In the genomic region with DNA sequence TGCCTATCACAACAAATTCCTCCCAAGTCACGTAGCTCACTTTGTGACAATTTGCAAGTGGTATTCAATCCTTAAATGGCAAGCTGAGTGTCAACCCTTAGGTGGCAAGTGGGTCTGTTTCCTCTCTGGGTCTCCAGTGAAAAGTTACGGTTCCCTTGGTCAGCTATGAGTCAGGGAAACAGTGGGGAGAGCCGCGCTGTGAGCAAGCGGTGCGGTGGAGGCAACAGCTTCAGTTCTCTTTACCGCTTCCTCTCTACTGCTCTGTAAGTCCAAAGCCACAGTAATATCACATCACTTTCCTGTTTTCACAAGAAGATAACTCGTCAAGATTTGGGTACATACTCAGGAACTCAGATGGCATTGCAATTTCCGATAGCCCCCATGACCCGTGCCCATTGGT, we compare ENCODE assay signal across 18 mouse cellular contexts. TPM values are rescaled to one million over a fixed set of nuclear protein-coding genes. Genes with fewer than 3 reads are reported as not detected.
A peak's percentile ranks its signal among the peaks of the same experiment; 100 is the strongest.
DNase-seq lines count a peak whose midpoint lies in the region; ATAC-seq and TF ChIP-seq lines count a peak whose summit lies in the region.
"Had no signal": no experiment of that assay in that cellular context is flagged by ENCODE, and none has a peak within 500 bp of the region (broad histone marks: within the 10 kb centered on the region; RNA-seq: fewer than 3 reads in every experiment).

No protein-coding gene starts in this region.

- H3K27me3 ChIP-seq in hindbrain, embryonic 11.5 days (ENCODE audit: control insufficient read depth, insufficient read depth, low read length), result no peaks in the 10 kb centered on the region
- no peaks in the 10 kb centered on the region for H3K27me3 ChIP-seq in hindbrain, embryonic 14.5 days (ENCODE audit: control insufficient read depth, insufficient read depth, low read length)
- H3K27me3 ChIP-seq in thymus, adult 2 months (ENCODE audit: control insufficient read depth, insufficient read depth, low read length), result no peaks in the 10 kb centered on the region
- H3K27me3 ChIP-seq in midbrain, embryonic 16.5 days (ENCODE audit: control insufficient read depth, insufficient read depth, low read depth, low read length), result no peaks in the 10 kb centered on the region
- H3K27me3 ChIP-seq: hindbrain, embryonic 15.5 days; Patski; stomach, embryonic 15.5 days had no signal

- no peak for DNase-seq in hindbrain, embryonic 11.5 days (ENCODE audit: low spot score)
- DNase-seq in hindbrain, embryonic 14.5 days (ENCODE audit: low spot score), result no peak
- no peak for DNase-seq in thymus, adult 2 months
- DNase-seq in thymus, postnatal 36 days, result no peak
- no peak for DNase-seq in ovary, adult 18-20 months (ENCODE audit: low spot score)
- no peak for DNase-seq in gastrocnemius, postnatal 14 days
- DNase-seq: adrenal gland, postnatal 10 days; cerebellum, adult 11-12 months; retina, postnatal 1 day had no signal

- no peak for TF ChIP-seq CTCF in thymus, adult 2 months (IDR thresholded peaks at IDR 0.05; ENCODE audit: borderline replicate concordance, control insufficient read depth, extremely low read depth, insufficient read depth, low read length, poor library complexity)

- peaks cover 3% of the 10 kb centered on the region; the same call in 1 of the 2 replicates for H3K4me1 ChIP-seq in hindbrain, embryonic 11.5 days (replicated peaks; ENCODE audit: control insufficient read depth, insufficient read depth, low read length)
- peaks cover 13% of the 10 kb centered on the region; the same call in 1 of the 2 replicates for H3K4me1 ChIP-seq in hindbrain, embryonic 14.5 days (replicated peaks; ENCODE audit: control insufficient read depth, insufficient read depth, low read length)
- peaks cover 31% of the 10 kb centered on the region for H3K4me1 ChIP-seq in thymus, adult 2 months (replicated peaks; ENCODE audit: control insufficient read depth, insufficient read depth, low read length)
- peaks cover 4% of the 10 kb centered on the region; the same call in 1 of the 2 replicates for H3K4me1 ChIP-seq in midbrain, embryonic 16.5 days (ENCODE audit: control insufficient read depth, insufficient read depth, low read length)

- H3K27ac ChIP-seq in hindbrain, embryonic 11.5 days (ENCODE audit: low read depth, low read length), result no peak overlapping the region
- no peak overlapping the region for H3K27ac ChIP-seq in hindbrain, embryonic 14.5 days
- H3K27ac ChIP-seq in thymus, adult 2 months (ENCODE audit: control insufficient read depth, insufficient read depth, low read length), result peak overlapping the region; percentile 26; the same call in 1 of the 2 replicates
- H3K27ac ChIP-seq in macrophage, result peak overlapping the region; percentile 99
- H3K27ac ChIP-seq in midbrain, embryonic 16.5 days (ENCODE audit: low read length), result no peak overlapping the region
- H3K27ac ChIP-seq: heart, embryonic 13.5 days; hindbrain, embryonic 15.5 days; kidney, postnatal 0 days; limb, embryonic 10.5 days; stomach, embryonic 15.5 days had no signal

- intact Hi-C loops in gastrocnemius, postnatal 14 days (cut with DNase I; ENCODE audit: low total_unique reads), result no loop called here

- H3K4me3 ChIP-seq in hindbrain, embryonic 11.5 days (ENCODE audit: low read depth, low read length), result no peak overlapping the region
- no peak overlapping the region for H3K4me3 ChIP-seq in hindbrain, embryonic 14.5 days (replicated peaks; ENCODE audit: low read length)
- no peak overlapping the region for H3K4me3 ChIP-seq in thymus, adult 2 months (ENCODE audit: control insufficient read depth, insufficient read depth, low read length)
- H3K4me3 ChIP-seq in macrophage (ENCODE audit: inconsistent target), result no peak overlapping the region
- H3K4me3 ChIP-seq in midbrain, embryonic 16.5 days (ENCODE audit: low read depth, low read length), result no peak overlapping the region
- H3K4me3 ChIP-seq: heart, embryonic 13.5 days; hindbrain, embryonic 15.5 days; limb, embryonic 10.5 days; stomach, embryonic 15.5 days had no signal

- H3K4me2 ChIP-seq in hindbrain, embryonic 11.5 days (replicated peaks; ENCODE audit: low read depth, low read length), result no peak overlapping the region
- H3K4me2 ChIP-seq in hindbrain, embryonic 14.5 days (replicated peaks), result no peak overlapping the region
- no peak overlapping the region for H3K4me2 ChIP-seq in midbrain, embryonic 16.5 days (ENCODE audit: low read length)
- H3K4me2 ChIP-seq: heart, embryonic 13.5 days; hindbrain, embryonic 15.5 days; stomach, embryonic 15.5 days had no signal

- ATAC-seq in hindbrain, embryonic 11.5 days (ENCODE audit: low FRiP score), result no peak
- ATAC-seq in hindbrain, embryonic 14.5 days (ENCODE audit: low FRiP score), result no peak
- no peak for ATAC-seq in midbrain, embryonic 16.5 days
- ATAC-seq: Patski had no signal

- no peak for TF ChIP-seq POLR2A in thymus, adult 2 months (IDR thresholded peaks at IDR 0.05; ENCODE audit: control insufficient read depth, extremely low read depth, insufficient read depth, low read length, poor library complexity)

- no peaks in the 10 kb centered on the region for H3K9me3 ChIP-seq in hindbrain, embryonic 11.5 days (ENCODE audit: control insufficient read depth, low read length)
- H3K9me3 ChIP-seq in hindbrain, embryonic 14.5 days (ENCODE audit: control insufficient read depth, low read length), result no peaks in the 10 kb centered on the region
- H3K9me3 ChIP-seq in midbrain, embryonic 16.5 days (replicated peaks; ENCODE audit: control insufficient read depth, low read length, poor library complexity, severe bottlenecking), result no peaks in the 10 kb centered on the region
- H3K9me3 ChIP-seq: heart, embryonic 13.5 days; hindbrain, embryonic 15.5 days; limb, embryonic 10.5 days; stomach, embryonic 15.5 days had no signal

- 0 out of 2 replicates have a peak overlapping the region, but pooled peaks have one; percentile 23 for H3K9ac ChIP-seq in hindbrain, embryonic 11.5 days (ENCODE audit: low read depth, low read length)
- H3K9ac ChIP-seq in hindbrain, embryonic 14.5 days, result no peak overlapping the region
- H3K9ac ChIP-seq in midbrain, embryonic 16.5 days (ENCODE audit: low read depth, low read length), result no peak overlapping the region
- H3K9ac ChIP-seq: heart, embryonic 13.5 days; hindbrain, embryonic 15.5 days; stomach, embryonic 15.5 days had no signal

- WGBS in hindbrain, embryonic 11.5 days, result 92% methylated on average over 10 of the region's 10 CpGs
- WGBS in hindbrain, embryonic 14.5 days, result 89% methylated on average over 10 of the region's 10 CpGs
- WGBS in thymus, adult 2 months, result 11% methylated on average over 10 of the region's 10 CpGs
- WGBS in macrophage (ENCODE audit: missing documents), result under 1% methylated on average over 10 of the region's 10 CpGs
- WGBS in midbrain, embryonic 16.5 days, result 91% methylated on average over 10 of the region's 10 CpGs

- no peaks in the 10 kb centered on the region for H3K79me2 ChIP-seq in macrophage (ENCODE audit: inconsistent target)

- no peaks in the 10 kb centered on the region for H3K36me3 ChIP-seq in hindbrain, embryonic 11.5 days (ENCODE audit: control insufficient read depth, insufficient read depth, low read length)
- H3K36me3 ChIP-seq in hindbrain, embryonic 14.5 days (replicated peaks; ENCODE audit: control insufficient read depth, insufficient read depth), result no peaks in the 10 kb centered on the region
- no peaks in the 10 kb centered on the region for H3K36me3 ChIP-seq in thymus, adult 2 months (ENCODE audit: control insufficient read depth, insufficient read depth, low read length)
- H3K36me3 ChIP-seq in macrophage (ENCODE audit: inconsistent target), result no peaks in the 10 kb centered on the region
- H3K36me3 ChIP-seq in midbrain, embryonic 16.5 days (ENCODE audit: control insufficient read depth, insufficient read depth, low read length), result no peaks in the 10 kb centered on the region
- H3K36me3 ChIP-seq: heart, embryonic 13.5 days; hindbrain, embryonic 15.5 days; limb, embryonic 10.5 days; stomach, embryonic 15.5 days had no signal

RNA-seq across cellular contexts. Expression of a gene that starts 4.2 kb away (rescaled TPM):
- 0.29 and 0.68 TPM in 2 replicates for polyA plus RNA-seq in hindbrain, embryonic 11.5 days (2014; fragmentation: Nextera tagmentation; extraction: Ambion mirVana)
- 0.72 and 1.0 TPM in 2 replicates for polyA plus RNA-seq in hindbrain, embryonic 14.5 days (2014; fragmentation: Nextera tagmentation; extraction: Ambion mirVana)
- 0.73 and 0.84 TPM in 2 replicates for polyA plus RNA-seq in thymus, adult 2 months (2012; rRNA removed)
- 1 to 10 TPM in 17 of 26 experiments, under 1 TPM in 5, not detected in 4; 0.52 to 9.6 (median 1.7) TPM for total RNA-seq in macrophage (2018; cell fraction: chromatin; rRNA removed)
- total RNA-seq in macrophage (2018; cell fraction: cytosol; rRNA removed), result under 1 TPM in 17 of 26 experiments, not detected in 9; 0.05 to 0.35 (median 0.20) TPM
- total RNA-seq in macrophage (2018; cell fraction: nucleus; rRNA removed), result 10 to 100 TPM in 1 of 26 experiments, 1 to 10 TPM in 6, under 1 TPM in 11, not detected in 8; 0.29 to 10.1 (median 0.83) TPM
- polyA plus RNA-seq in macrophage (2018), result 0.23 to 0.38 TPM in 2 of 3 replicates, not detected in the other
- 0.95 and 1.0 TPM in 2 replicates for polyA plus RNA-seq in midbrain, embryonic 16.5 days (2015; fragmentation: Nextera tagmentation; extraction: Ambion mirVana)
- not detected for total RNA-seq in gastrocnemius, postnatal 14 days (2021)

RNA-seq across cellular contexts. Expression of a gene that starts 18.1 kb away (rescaled TPM):
- polyA plus RNA-seq in hindbrain, embryonic 11.5 days (2014; fragmentation: Nextera tagmentation; extraction: Ambion mirVana), result 2.6 and 3.1 TPM in 2 replicates
- polyA plus RNA-seq in hindbrain, embryonic 14.5 days (2014; fragmentation: Nextera tagmentation; extraction: Ambion mirVana), result 2.7 and 2.9 TPM in 2 replicates
- 36.0 and 37.6 TPM in 2 replicates for polyA plus RNA-seq in thymus, adult 2 months (2012; rRNA removed)
- total RNA-seq in macrophage (2018; cell fraction: chromatin; rRNA removed), result 1,000 to 10,000 TPM in 7 of 26 experiments, 100 to 1,000 TPM in 19; 146 to 1,912 (median 371) TPM
- 100 to 1,000 TPM in 23 of 26 experiments, 10 to 100 TPM in 3; 96.7 to 475 (median 196) TPM for total RNA-seq in macrophage (2018; cell fraction: cytosol; rRNA removed)
- 1,000 to 10,000 TPM in 1 of 26 experiments, 100 to 1,000 TPM in 25; 153 to 2,204 (median 378) TPM for total RNA-seq in macrophage (2018; cell fraction: nucleus; rRNA removed)
- 169 to 1,404 TPM (median 407 TPM) in 3 replicates for polyA plus RNA-seq in macrophage (2018)
- polyA plus RNA-seq in midbrain, embryonic 16.5 days (2015; fragmentation: Nextera tagmentation; extraction: Ambion mirVana), result 3.0 and 3.9 TPM in 2 replicates
- total RNA-seq in gastrocnemius, postnatal 14 days (2021), result under 1 TPM; 0.59 to 0.75 TPM

RNA-seq across cellular contexts. Expression of a gene that starts 30.7 kb away (rescaled TPM):
- polyA plus RNA-seq in hindbrain, embryonic 11.5 days (2014; fragmentation: Nextera tagmentation; extraction: Ambion mirVana), result not detected in 2 replicates
- not detected in 2 replicates for polyA plus RNA-seq in hindbrain, embryonic 14.5 days (2014; fragmentation: Nextera tagmentation; extraction: Ambion mirVana)
- polyA plus RNA-seq in thymus, adult 2 months (2012; rRNA removed), result 13.8 and 14.2 TPM in 2 replicates
- not detected for total RNA-seq in macrophage (2018; cell fraction: chromatin; rRNA removed)
- total RNA-seq in macrophage (2018; cell fraction: cytosol; rRNA removed), result not detected
- total RNA-seq in macrophage (2018; cell fraction: nucleus; rRNA removed), result not detected
- polyA plus RNA-seq in macrophage (2018), result not detected in 3 replicates
- polyA plus RNA-seq in midbrain, embryonic 16.5 days (2015; fragmentation: Nextera tagmentation; extraction: Ambion mirVana), result not detected in 2 replicates
- not detected for total RNA-seq in gastrocnemius, postnatal 14 days (2021)
- total RNA-seq: layer of hippocampus, postnatal 14 days had no signal
- polyA plus RNA-seq: heart, embryonic 13.5 days; hindbrain, embryonic 15.5 days; kidney, postnatal 0 days; Patski had no signal

Comparison
In these comparisons a context has a peak if more than half of its experiments do, and no peak if none do; other contexts are left out.
1. H3K27ac ChIP-seq: peak in thymus, adult 2 months (single experiment) and macrophage (single experiment); none in hindbrain, embryonic 11.5 days (single experiment), hindbrain, embryonic 14.5 days (single experiment) and midbrain, embryonic 16.5 days (single experiment).
2. RNA of a gene that starts 30.7 kb away (polyA plus RNA-seq): 13.8 to 14.2 TPM in thymus, adult 2 months; not detected in midbrain, embryonic 16.5 days, not detected in hindbrain, embryonic 11.5 days, not detected in hindbrain, embryonic 14.5 days and not detected in macrophage; every median in the first group is over 10 times any median in the second.